Comparison of ENCODE assay signal across 9 mouse cellular contexts in the genomic region with DNA sequence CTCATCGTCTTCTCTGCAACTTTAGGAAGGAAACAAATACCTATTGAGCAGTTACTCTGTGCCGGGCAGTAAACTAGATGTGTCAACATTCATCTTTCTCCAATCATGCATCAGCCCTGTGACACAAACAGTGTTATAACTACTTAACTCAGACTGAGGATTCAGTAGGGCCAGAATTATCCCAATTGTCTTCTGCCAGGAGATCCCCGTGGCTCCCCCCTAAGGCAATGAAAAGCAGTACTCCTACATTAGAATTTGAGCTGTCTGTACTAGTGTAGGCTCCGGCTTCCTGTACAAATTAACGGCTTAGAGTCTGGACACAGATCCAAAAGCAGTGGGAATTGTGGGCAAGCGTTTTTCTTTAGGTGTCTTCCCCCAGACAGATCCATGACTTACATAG. TPM values are rescaled to one million over a fixed set of nuclear protein-coding genes. Genes with fewer than 3 reads are reported as not detected.
DNase-seq lines count a peak whose midpoint lies in the region; ATAC-seq and TF ChIP-seq lines count a peak whose summit lies in the region.
"Had no signal": no experiment of that assay in that cellular context is flagged by ENCODE, and none has a peak within 500 bp of the region (broad histone marks: within the 10 kb centered on the region; RNA-seq: fewer than 3 reads in every experiment).

No protein-coding gene starts in this region.

- no peaks in the 10 kb centered on the region for H3K27me3 ChIP-seq in heart, embryonic 13.5 days (replicated peaks)
- H3K27me3 ChIP-seq in G1E (ENCODE audit: insufficient read depth, low read length): no peaks in the 10 kb centered on the region
- H3K27me3 ChIP-seq in hindbrain, embryonic 13.5 days: no peaks in the 10 kb centered on the region

- ATAC-seq in heart, embryonic 13.5 days (ENCODE audit: extremely low read depth, insufficient number of reproducible peaks, low FRiP score, low TSS enrichment): no peak
- ATAC-seq in G1E (ENCODE audit: extremely low read depth, insufficient number of reproducible peaks, low FRiP score, poor library complexity, severe bottlenecking): no peak
- no peak for ATAC-seq in hindbrain, embryonic 13.5 days (ENCODE audit: low FRiP score)

- no peaks in the 10 kb centered on the region for H3K9me3 ChIP-seq in heart, embryonic 13.5 days
- H3K9me3 ChIP-seq in G1E (replicated peaks): no peaks in the 10 kb centered on the region
- H3K9me3 ChIP-seq in hindbrain, embryonic 13.5 days: no peaks in the 10 kb centered on the region

- H3K27ac ChIP-seq in heart, embryonic 13.5 days (replicated peaks): peak overlapping the region; percentile 90
- H3K27ac ChIP-seq in hindbrain, embryonic 13.5 days: peak overlapping the region; percentile 85; the same call in 1 of the 2 replicates

- peak overlapping the region; percentile 95 for H3K4me3 ChIP-seq in heart, embryonic 13.5 days
- peak overlapping the region; percentile 75; the same call in 1 of the 2 replicates for H3K4me3 ChIP-seq in G1E (ENCODE audit: low read depth, low read length)
- peak overlapping the region; percentile 64 for H3K4me3 ChIP-seq in hindbrain, embryonic 13.5 days

- peak overlapping the region; percentile 95 for H3K9ac ChIP-seq in heart, embryonic 13.5 days
- peak overlapping the region; percentile 88; the same call in 1 of the 2 replicates for H3K9ac ChIP-seq in hindbrain, embryonic 13.5 days

- H3K36me3 ChIP-seq in heart, embryonic 13.5 days: peaks cover 59% of the 10 kb centered on the region
- peaks cover 74% of the 10 kb centered on the region for H3K36me3 ChIP-seq in G1E (replicated peaks)
- H3K36me3 ChIP-seq in hindbrain, embryonic 13.5 days: peaks cover 51% of the 10 kb centered on the region

- intact Hi-C loops in heart, postnatal 14 days (cut with DNase I): no loop called here

- 65% methylated on average over 6 of the region's 6 CpGs for WGBS in heart, embryonic 13.5 days
- WGBS in hindbrain, embryonic 13.5 days: 75% methylated on average over 6 of the region's 6 CpGs

- DNase-seq in heart, postnatal 14 days: no peak
- no peak for DNase-seq in G1E (ENCODE audit: low spot score)
- peak; percentile 34 for DNase-seq in lung, postnatal 36 days
- no peak for DNase-seq in retina, embryonic 14.5 days (ENCODE audit: low spot score)
- DNase-seq in thymus, postnatal 25 days: no peak
- no peak for DNase-seq in frontal cortex, postnatal 25 days (ENCODE audit: low spot score in 2 of 2)
- DNase-seq: cerebellum, adult 11 months had no signal

- H3K4me2 ChIP-seq in heart, embryonic 13.5 days: peak overlapping the region; percentile 91
- peak overlapping the region; percentile 78 for H3K4me2 ChIP-seq in hindbrain, embryonic 13.5 days

- H3K4me1 ChIP-seq in heart, embryonic 13.5 days: peaks cover 19% of the 10 kb centered on the region
- peaks cover 50% of the 10 kb centered on the region for H3K4me1 ChIP-seq in G1E (ENCODE audit: insufficient read depth, low read depth, low read length)
- H3K4me1 ChIP-seq in hindbrain, embryonic 13.5 days (replicated peaks): peaks cover 21% of the 10 kb centered on the region

- TF ChIP-seq CTCF in G1E (IDR thresholded peaks at IDR 0.05; ENCODE audit: low read depth, low read length): no peak

RNA-seq across cellular contexts. Expression of a gene that starts 1.1 kb away (rescaled TPM):
- 49.0 and 56.8 TPM in 2 replicates for polyA plus RNA-seq in heart, embryonic 13.5 days (2015; fragmentation: Nextera tagmentation; extraction: Ambion mirVana)
- 1 to 10 TPM; 5.4 to 8.1 TPM for total RNA-seq in heart, postnatal 14 days (2021)
- 23.1 and 30.8 TPM in 2 replicates for total RNA-seq in G1E (2014; fragmentation: Nextera tagmentation)
- total RNA-seq in G1E (2017): 167 and 180 TPM in 2 replicates
- polyA plus RNA-seq in G1E (2012): 51.2 and 86.3 TPM in 2 replicates
- 34.4 and 34.9 TPM in 2 replicates for polyA plus RNA-seq in hindbrain, embryonic 13.5 days (2015; fragmentation: Nextera tagmentation; extraction: Ambion mirVana)

RNA-seq across cellular contexts. Expression of a gene that starts 1.2 kb away (rescaled TPM):
- polyA plus RNA-seq in heart, embryonic 13.5 days (2015; fragmentation: Nextera tagmentation; extraction: Ambion mirVana): 399 and 448 TPM in 2 replicates
- total RNA-seq in heart, postnatal 14 days (2021): 100 to 1,000 TPM; 149 to 153 TPM
- total RNA-seq in G1E (2014; fragmentation: Nextera tagmentation) (24.2 and 40.3 TPM in 2 replicates), G1E (2017) (178 and 219 TPM in 2 replicates)
- polyA plus RNA-seq in G1E (2012): 13.9 and 20.3 TPM in 2 replicates
- polyA plus RNA-seq in hindbrain, embryonic 13.5 days (2015; fragmentation: Nextera tagmentation; extraction: Ambion mirVana): 386 and 403 TPM in 2 replicates

RNA-seq across cellular contexts. Expression of a gene that starts 22.4 kb away (rescaled TPM):
- 54.8 and 58.9 TPM in 2 replicates for polyA plus RNA-seq in heart, embryonic 13.5 days (2015; fragmentation: Nextera tagmentation; extraction: Ambion mirVana)
- total RNA-seq in heart, postnatal 14 days (2021): 10 to 100 TPM; 23.4 to 23.5 TPM
- total RNA-seq in G1E (2014; fragmentation: Nextera tagmentation) (366 and 403 TPM in 2 replicates), G1E (2017) (143 and 145 TPM in 2 replicates)
- 298 and 307 TPM in 2 replicates for polyA plus RNA-seq in G1E (2012)
- polyA plus RNA-seq in hindbrain, embryonic 13.5 days (2015; fragmentation: Nextera tagmentation; extraction: Ambion mirVana): 157 and 159 TPM in 2 replicates

RNA-seq across cellular contexts. Expression of a gene that starts 35.5 kb away (rescaled TPM):
- polyA plus RNA-seq in heart, embryonic 13.5 days (2015; fragmentation: Nextera tagmentation; extraction: Ambion mirVana): 8.4 and 11.1 TPM in 2 replicates
- 1 to 10 TPM; 7.6 to 7.7 TPM for total RNA-seq in heart, postnatal 14 days (2021)
- total RNA-seq in G1E (2014; fragmentation: Nextera tagmentation) (not detected in 2 replicates), G1E (2017) (0.12 and 0.22 TPM in 2 replicates)
- polyA plus RNA-seq in G1E (2012): not detected in 2 replicates
- 0.44 and 0.50 TPM in 2 replicates for polyA plus RNA-seq in hindbrain, embryonic 13.5 days (2015; fragmentation: Nextera tagmentation; extraction: Ambion mirVana)

Comparison
In these comparisons a context has a peak if more than half of its experiments do, and no peak if none do; other contexts are left out.
1. RNA of a gene that starts 1.2 kb away (polyA plus RNA-seq): 386 to 403 TPM in hindbrain, embryonic 13.5 days and 399 to 448 TPM in heart, embryonic 13.5 days; 13.9 to 20.3 TPM in G1E; every median in the first group is over 10 times any median in the second.
2. Peak in every context shown above with its lines, with median percentiles within 50 percentile points of each other: H3K4me3 ChIP-seq.